Mouse (Mus musculus) CH12.LX (cell line): ENCODE results near the gene Sparc. TPM values are rescaled to one million over a fixed set of nuclear protein-coding genes. Genes with fewer than 3 reads are reported as not detected.

Experiments used
- DNase-seq: peaks from one replicate; pipeline ENCODE4 v3.0.0-alpha.2; 2013; ENCODE audit errors: extremely low read depth
- H3K27ac ChIP-seq: 2 replicates; pipeline ENCODE4 v1.5.1; 2012; ENCODE audit warnings: low read depth, mild to moderate bottlenecking, control low read depth, moderate library complexity; ENCODE audit not compliant: insufficient read depth
- H3K27me3 ChIP-seq: replicated peaks from 2 replicates; pipeline ENCODE3; 2012; ENCODE audit warnings: inconsistent platforms
- H3K36me3 ChIP-seq, 2 experiments: replicated peaks in 1 of 2; 2 replicates each; pipeline versions ENCODE3 to v1.6.1; 2012; ENCODE audit warnings: inconsistent platforms in 1 of 2, low read length in 1 of 2, mild to moderate bottlenecking in 1 of 2, mixed read lengths in 1 of 2, moderate library complexity in 1 of 2; ENCODE audit not compliant: control insufficient read depth in 1 of 2, insufficient read depth in 1 of 2
- H3K4me1 ChIP-seq, 2 experiments: 2 replicates each; pipeline ENCODE4 v1.6.1; 2012; ENCODE audit warnings: inconsistent platforms in 1 of 2, moderate library complexity in 1 of 2; ENCODE audit not compliant: insufficient read depth in 2 of 2, control insufficient read depth in 1 of 2
- H3K4me2 ChIP-seq: 2 replicates; pipeline ENCODE4 v1.6.1; 2012; ENCODE audit warnings: low read depth, mild to moderate bottlenecking, control low read depth; ENCODE audit not compliant: poor library complexity, insufficient read depth, severe bottlenecking
- H3K4me3 ChIP-seq, 3 experiments: fragments of 150-350 bp in 1 of 3; sonication (generic) in 1 of 3; replicated peaks in 1 of 3; 2 replicates each; pipeline versions ENCODE3 to v1.5.1; 2011 to 2012; ENCODE audit warnings: low read depth in 2 of 3, low read length in 2 of 3, mild to moderate bottlenecking in 2 of 3, moderate library complexity in 2 of 3, control low read depth in 1 of 3, improper control_type of control experiment in 1 of 3, inconsistent platforms in 1 of 3, mixed read lengths in 1 of 3; ENCODE audit not compliant: poor library complexity in 1 of 3
- H3K79me2 ChIP-seq: replicated peaks from 2 replicates; pipeline ENCODE4 v1.6.1; 2012; ENCODE audit warnings: mild to moderate bottlenecking, moderate library complexity; ENCODE audit not compliant: control insufficient read depth, poor library complexity, insufficient read depth, severe bottlenecking; ENCODE audit errors: extremely low read depth
- H3K9ac ChIP-seq: 2 replicates; pipeline ENCODE4 v1.6.1; 2012; ENCODE audit warnings: low read depth, mild to moderate bottlenecking, control low read depth, moderate library complexity; ENCODE audit not compliant: insufficient read depth
- H3K9me3 ChIP-seq: replicated peaks from 2 replicates; pipeline ENCODE3; 2012; ENCODE audit warnings: low read length, inconsistent platforms, mixed read lengths
- BHLHE40 ChIP-seq: IDR thresholded peaks from 2 replicates; pipeline ENCODE4 v1.6.1; 2011; ENCODE audit warnings: mild to moderate bottlenecking, low read depth, low read length, improper control_type of control experiment
- CHD2 ChIP-seq: IDR thresholded peaks from 2 replicates; pipeline ENCODE4 v1.6.1; 2011; ENCODE audit warnings: low read length, improper control_type of control experiment
- E2F4 ChIP-seq: IDR thresholded peaks from 2 replicates; pipeline ENCODE4 v1.6.1; 2011; ENCODE audit warnings: low read depth, low read length, improper control_type of control experiment; ENCODE audit not compliant: insufficient replicate concordance
- ELF1 ChIP-seq: IDR thresholded peaks from 2 replicates; pipeline ENCODE4 v1.6.1; 2014; ENCODE audit warnings: low read depth, mild to moderate bottlenecking, inconsistent platforms, low read length, improper control_type of control experiment
- EP300 ChIP-seq: IDR thresholded peaks from 2 replicates; pipeline ENCODE4 v1.6.1; 2011; ENCODE audit warnings: low read length, improper control_type of control experiment
- ETS1 ChIP-seq: conservative IDR thresholded peaks from 2 replicates; pipeline ENCODE4 v1.6.1; 2012; ENCODE audit warnings: low read depth, mild to moderate bottlenecking, inconsistent platforms, low read length, improper control_type of control experiment, moderate library complexity
- JUN ChIP-seq: IDR thresholded peaks from 2 replicates; pipeline ENCODE4 v1.6.1; 2011; ENCODE audit warnings: low read depth, mild to moderate bottlenecking, low read length, improper control_type of control experiment, moderate library complexity; ENCODE audit not compliant: insufficient read depth
- MAZ ChIP-seq: IDR thresholded peaks from 2 replicates; pipeline ENCODE4 v1.6.1; 2012; ENCODE audit warnings: low read depth, mild to moderate bottlenecking, inconsistent platforms, low read length, improper control_type of control experiment, moderate library complexity
- MXI1 ChIP-seq: IDR thresholded peaks from 2 replicates; pipeline ENCODE4 v1.6.1; 2011; ENCODE audit warnings: mild to moderate bottlenecking, low read depth, low read length, improper control_type of control experiment
- MYC ChIP-seq: IDR thresholded peaks from 2 replicates; pipeline ENCODE4 v1.6.1; 2011; ENCODE audit warnings: low read depth, mild to moderate bottlenecking, improper control_type of control experiment, low read length
- NELFE ChIP-seq: IDR thresholded peaks from 2 replicates; pipeline ENCODE4 v1.6.1; 2011; ENCODE audit warnings: low read depth, low read length, improper control_type of control experiment
- NRF1 ChIP-seq: IDR thresholded peaks from 2 replicates; pipeline ENCODE4 v1.6.1; 2014; ENCODE audit warnings: low read depth, mild to moderate bottlenecking, inconsistent platforms, low read length, improper control_type of control experiment, moderate library complexity
- RAD21 ChIP-seq: IDR thresholded peaks from 2 replicates; pipeline ENCODE4 v1.6.1; 2011; ENCODE audit warnings: low read depth, mild to moderate bottlenecking, low read length, improper control_type of control experiment, moderate library complexity
- RCOR1 ChIP-seq: conservative IDR thresholded peaks from 2 replicates; pipeline ENCODE4 v1.6.1; 2012; ENCODE audit warnings: low read depth, mild to moderate bottlenecking, inconsistent platforms, low read length, improper control_type of control experiment
- SMC3 ChIP-seq: IDR thresholded peaks from 2 replicates; pipeline ENCODE4 v1.6.1; 2011; ENCODE audit warnings: low read depth, low read length, improper control_type of control experiment
- TBP ChIP-seq: conservative IDR thresholded peaks from 2 replicates; pipeline ENCODE4 v1.6.1; 2011; ENCODE audit warnings: low read depth, low read length, improper control_type of control experiment
- UBTF ChIP-seq: IDR thresholded peaks from 2 replicates; pipeline ENCODE4 v1.6.1; 2012; ENCODE audit warnings: low read depth, mild to moderate bottlenecking, inconsistent platforms, low read length, improper control_type of control experiment, moderate library complexity
- USF1 ChIP-seq: IDR thresholded peaks from 2 replicates; pipeline ENCODE4 v1.6.1; 2014; ENCODE audit warnings: low read depth, mild to moderate bottlenecking, inconsistent platforms, low read length, improper control_type of control experiment
- USF2 ChIP-seq: conservative IDR thresholded peaks from 2 replicates; pipeline ENCODE4 v1.6.1; 2011; ENCODE audit warnings: low read depth, low read length, improper control_type of control experiment
- ZKSCAN1 ChIP-seq: IDR thresholded peaks from 2 replicates; pipeline ENCODE4 v1.6.1; 2012; ENCODE audit warnings: low read depth, inconsistent platforms, low read length, improper control_type of control experiment, borderline replicate concordance
- ZMIZ1 ChIP-seq: IDR thresholded peaks from 2 replicates; pipeline ENCODE4 v1.6.1; 2012; ENCODE audit warnings: low read depth, mild to moderate bottlenecking, inconsistent platforms, low read length, improper control_type of control experiment
- dilution Hi-C: fragments of 300-500 bp; cut with MboI; formaldehyde crosslinking; loops from 2 replicates; pipeline ENCODE4 v1.14.3; 2020; ENCODE audit warnings: low sequenced_read_pairs; ENCODE audit not compliant: extremely low pct_unique_long_range_greater_than_20kb, extremely low pct_ligation_motif_present
- in situ Hi-C: fragments of 300-500 bp; cut with MboI; formaldehyde crosslinking; loops from 3 replicates; pipeline ENCODE4 v1.14.3; 2019; ENCODE audit warnings: low sequenced_read_pairs, low pct_ligation_motif_present, low pct_unique_long_range_greater_than_20kb, mixed read lengths
- polyA plus RNA-seq: library from polyadenylated mRNA; unstranded; fragments of >175 nt; gene quantifications from 2 replicates; pipeline ENCODE4 v1.2.1, GENCODE M21; 2012; ENCODE audit warnings: low read depth; ENCODE audit not compliant: insufficient read length
- total RNA-seq, 2 experiments: library from RNA; depleted of rRNA; stranded (reverse); fragments of 300-350 nt in 1 of 2; fragments of >200 nt in 1 of 2; gene quantifications; 2 replicates each; pipeline ENCODE4 v1.2.3; 2012 to 2014

The Sparc gene
- total and polyA plus RNA-seq, 3 experiments = 0.13 to 0.57 TPM; not detected in 1

GRCm38 (mm10) chr11:55407133-55407532, 15.8 kb downstream of the Sparc start:
- DNase-seq = no peak
- dilution Hi-C loops = no loop called here
- Histone ChIP-seq H3K27me3 (peaks cover 57% of the 10 kb centered on the region), H3K4me3 (no peak overlapping the region), H3K9me3 (peaks cover 9% of the 10 kb centered on the region), H3K4me2 (no peak overlapping the region), H3K79me2 (no peaks in the 10 kb centered on the region), H3K4me1 (no peaks in the 10 kb centered on the region), H3K27ac (no peak overlapping the region), H3K36me3 (no peaks in the 10 kb centered on the region), H3K9ac (no peak overlapping the region)
- no peak for TF ChIP-seq MAZ
- no peak for TF ChIP-seq RAD21
- TF ChIP-seq MXI1 = no peak
- no peak for TF ChIP-seq USF2
- no peak for TF ChIP-seq TBP
- TF ChIP-seq RCOR1 = no peak
- no peak for TF ChIP-seq UBTF
- no peak for TF ChIP-seq E2F4
- no peak for TF ChIP-seq USF1
- TF ChIP-seq ZKSCAN1 = no peak
- TF ChIP-seq ZMIZ1 = no peak
- no peak for TF ChIP-seq MYC
- in situ Hi-C loops = loop anchor here (5.0 kb wide), 1 partner anchor 40 kb away; no protein-coding TSS in a partner anchor

- no peak overlapping the region for H3K9ac ChIP-seq
- dilution Hi-C loops = no loop called here
- H3K27me3 ChIP-seq = peaks cover 51% of the 10 kb centered on the region
- TF ChIP-seq MYC = no peak
- TF ChIP-seq USF1 = no peak
- TF ChIP-seq ETS1 = no peak
- TF ChIP-seq RCOR1 = no peak
- TF ChIP-seq ELF1 = no peak
- no peak for TF ChIP-seq NRF1
- no peak for TF ChIP-seq RAD21
- no peak for TF ChIP-seq SMC3
- TF ChIP-seq BHLHE40 = no peak
- no peak for TF ChIP-seq EP300
- no peak for TF ChIP-seq JUN
- TF ChIP-seq CHD2 = no peak
- no peak for TF ChIP-seq NELFE
- H3K4me2 ChIP-seq = no peak overlapping the region
- no peaks in the 10 kb centered on the region for H3K79me2 ChIP-seq
- H3K4me1 ChIP-seq = no peaks in the 10 kb centered on the region
- H3K27ac ChIP-seq = no peak overlapping the region
- in situ Hi-C loops = loop anchor here (5.0 kb wide), 1 partner anchor 41 kb away; no protein-coding TSS in a partner anchor
- no peak for DNase-seq
- no peaks in the 10 kb centered on the region for H3K36me3 ChIP-seq
- peaks cover 9% of the 10 kb centered on the region for H3K9me3 ChIP-seq
- no peak overlapping the region for H3K4me3 ChIP-seq
These were observed 17.1 kb downstream of the Sparc start for GRCm38 (mm10) chr11:55405601-55406469.
